10 mouse cellular contexts compared by ENCODE assay signal in the genomic region with DNA sequence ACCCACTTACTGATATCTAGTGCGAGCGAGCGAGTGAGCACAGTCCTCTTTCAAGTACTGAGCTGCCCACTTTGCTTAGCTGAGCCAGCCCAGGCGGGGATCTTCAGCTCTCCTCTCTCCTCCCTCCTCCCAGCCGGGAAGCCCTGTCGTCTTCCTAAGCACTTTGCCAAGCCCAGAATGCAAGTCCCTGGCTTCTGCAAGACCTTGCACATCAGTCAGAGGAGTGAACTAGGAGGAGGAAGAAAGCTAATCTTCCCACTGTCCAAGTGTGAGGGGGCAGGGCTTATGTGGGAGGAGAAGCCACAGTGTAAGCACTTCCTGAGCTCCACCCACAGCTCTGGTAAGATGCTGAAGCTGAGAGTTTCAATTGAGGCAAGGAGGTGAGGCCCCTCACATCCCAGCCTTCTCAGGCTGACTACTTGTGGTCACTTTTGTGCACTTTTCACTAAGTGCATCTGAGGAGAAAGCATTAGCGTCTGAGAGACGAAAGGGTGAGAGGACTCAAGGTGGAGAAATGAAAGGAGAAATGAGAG.
A peak's percentile ranks its signal among the peaks of the same experiment; 100 is the strongest.
DNase-seq lines count a peak whose midpoint lies in the region; ATAC-seq and TF ChIP-seq lines count a peak whose summit lies in the region.
"Had no signal": no experiment of that assay in that cellular context is flagged by ENCODE, and none has a peak within 500 bp of the region (broad histone marks: within the 10 kb centered on the region; RNA-seq: fewer than 3 reads in every experiment).

No protein-coding gene starts in this region.

- H3K9me3 ChIP-seq in midbrain, embryonic 15.5 days: no peaks in the 10 kb centered on the region

- no peak for TF ChIP-seq CTCF in left cerebral cortex, adult 2 months (IDR thresholded peaks at IDR 0.05)

- H3K4me2 ChIP-seq in midbrain, embryonic 15.5 days: no peak overlapping the region

- H3K4me1 ChIP-seq in midbrain, embryonic 15.5 days: no peaks in the 10 kb centered on the region
- H3K4me1 ChIP-seq: megakaryocyte, embryonic 14.5 days had no signal

- H3K4me3 ChIP-seq in left cerebral cortex, adult 2 months: peak overlapping the region; percentile 6; the same call in 1 of the 2 replicates
- no peak overlapping the region for H3K4me3 ChIP-seq in midbrain, embryonic 15.5 days
- H3K4me3 ChIP-seq: megakaryocyte, embryonic 14.5 days had no signal

- 0 out of 2 replicates have a peak, but pooled peaks have one; percentile 45 for ATAC-seq in midbrain, embryonic 15.5 days (replicated peaks)
- ATAC-seq in megakaryocyte, adult 5-6 weeks (ENCODE audit: poor library complexity, severe bottlenecking): no peak

- DNase-seq in heart, adult 11 months: peak; percentile 82
- no peak for DNase-seq in heart, postnatal 10 days
- DNase-seq in left cerebral cortex, adult 2 months (ENCODE audit: extremely low spot score in 1 of 2, low spot score in 2 of 2): peak in 1 of 2 experiments; percentile 53
- DNase-seq in left cerebral cortex, postnatal 4 days: no peak
- peak; percentile 81 for DNase-seq in brain, adult 2 months (ENCODE audit: low read depth, low spot score)
- no peak for DNase-seq in layer of hippocampus, adult 8-10 months (ENCODE audit: low spot score in 2 of 2)
- DNase-seq: right cerebral cortex, postnatal 14 days had no signal

- no peak overlapping the region for H3K9ac ChIP-seq in midbrain, embryonic 15.5 days

- intact Hi-C loops in heart, postnatal 10 days (cut with DNase I): no loop called here
- intact Hi-C loops in left cerebral cortex, adult 2 months (cut with DNase I): no loop called here
- intact Hi-C loops in left cerebral cortex, postnatal 4 days (cut with DNase I): no loop called here

- H3K27ac ChIP-seq in left cerebral cortex, adult 2 months: peak overlapping the region; percentile 76
- H3K27ac ChIP-seq in midbrain, embryonic 15.5 days: no peak overlapping the region

- H3K27me3 ChIP-seq in midbrain, embryonic 15.5 days (replicated peaks): no peaks in the 10 kb centered on the region
- H3K27me3 ChIP-seq: megakaryocyte, embryonic 14.5 days had no signal

- no peaks in the 10 kb centered on the region for H3K36me3 ChIP-seq in midbrain, embryonic 15.5 days (replicated peaks)

- WGBS in midbrain, embryonic 15.5 days: 32% methylated on average over 8 of the region's 8 CpGs

Comparison
In these comparisons a context has a peak if more than half of its experiments do, and no peak if none do; other contexts are left out.
1. DNase-seq: peak in heart, adult 11 months (single experiment) and brain, adult 2 months (single experiment); none in heart, postnatal 10 days (0 of 2), left cerebral cortex, postnatal 4 days (single experiment) and layer of hippocampus, adult 8-10 months (0 of 2).